Mouse (Mus musculus) erythroblast, embryonic 14.5 days (primary cell): ENCODE measurements around the gene Csk. TPM values are rescaled to one million over a fixed set of nuclear protein-coding genes. Genes with fewer than 3 reads are reported as not detected.

Experiments
- H3K27me3 ChIP-seq: 2 replicates; pipeline ENCODE4 v1.6.1; 2012; ENCODE audit warnings: inconsistent platforms; ENCODE audit not compliant: control insufficient read depth
- H3K36me3 ChIP-seq: 2 replicates; pipeline ENCODE4 v1.6.1; 2012; ENCODE audit warnings: mild to moderate bottlenecking, inconsistent platforms; ENCODE audit not compliant: control insufficient read depth
- H3K4me1 ChIP-seq: 2 replicates; pipeline ENCODE4 v1.6.1; 2012; ENCODE audit warnings: inconsistent platforms; ENCODE audit not compliant: control insufficient read depth
- H3K4me3 ChIP-seq: replicated peaks from 2 replicates; pipeline ENCODE3; 2012; ENCODE audit warnings: moderate library complexity, mild to moderate bottlenecking, inconsistent platforms
- H3K9me3 ChIP-seq: 2 replicates; pipeline ENCODE4 v1.6.1; 2012; ENCODE audit warnings: low read length, inconsistent platforms, mixed read lengths; ENCODE audit not compliant: control insufficient read depth
- GATA1 ChIP-seq: IDR thresholded peaks from 2 replicates; pipeline ENCODE4 v1.6.1; 2012; ENCODE audit warnings: low read length, inconsistent platforms, mixed read lengths
- TAL1 ChIP-seq: IDR thresholded peaks from 3 replicates; pipeline ENCODE4 v1.6.1; 2012; ENCODE audit warnings: low read length, inconsistent platforms, mixed read lengths
- polyA plus RNA-seq: library from polyadenylated mRNA; stranded (reverse); fragments of >175 nt; gene quantifications from 2 replicates; pipeline ENCODE4 v1.2.3, GENCODE M21; 2012

Csk gene
- polyA plus RNA-seq, 1 experiment: 6.1 TPM

DNA sequence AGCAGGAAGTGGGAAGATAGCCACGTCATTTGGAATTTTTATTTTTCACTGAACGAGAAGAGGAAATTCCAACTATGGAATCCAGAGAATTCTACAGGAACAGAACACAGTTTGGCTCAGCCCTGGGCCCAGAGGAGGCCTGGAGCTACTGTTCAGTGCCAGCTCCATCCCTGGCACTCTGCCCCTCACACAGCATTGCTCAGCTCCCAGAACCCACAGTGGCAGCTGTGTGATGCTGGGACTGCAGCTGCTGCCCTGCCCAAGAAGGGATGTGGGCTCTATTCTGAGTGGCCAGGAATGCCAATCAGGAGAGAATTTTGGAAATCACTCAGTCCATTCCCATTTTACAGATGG lies 52.1 kb downstream of the Csk start:
- no peak for TF ChIP-seq GATA1
- no peak for TF ChIP-seq TAL1
- Histone ChIP-seq H3K4me3 (no peak overlapping the region), H3K36me3 (no peaks in the 10 kb centered on the region), H3K9me3 (no peaks in the 10 kb centered on the region), H3K4me1 (peaks cover 13% of the 10 kb centered on the region), H3K27me3 (peaks cover 29% of the 10 kb centered on the region)

DNA sequence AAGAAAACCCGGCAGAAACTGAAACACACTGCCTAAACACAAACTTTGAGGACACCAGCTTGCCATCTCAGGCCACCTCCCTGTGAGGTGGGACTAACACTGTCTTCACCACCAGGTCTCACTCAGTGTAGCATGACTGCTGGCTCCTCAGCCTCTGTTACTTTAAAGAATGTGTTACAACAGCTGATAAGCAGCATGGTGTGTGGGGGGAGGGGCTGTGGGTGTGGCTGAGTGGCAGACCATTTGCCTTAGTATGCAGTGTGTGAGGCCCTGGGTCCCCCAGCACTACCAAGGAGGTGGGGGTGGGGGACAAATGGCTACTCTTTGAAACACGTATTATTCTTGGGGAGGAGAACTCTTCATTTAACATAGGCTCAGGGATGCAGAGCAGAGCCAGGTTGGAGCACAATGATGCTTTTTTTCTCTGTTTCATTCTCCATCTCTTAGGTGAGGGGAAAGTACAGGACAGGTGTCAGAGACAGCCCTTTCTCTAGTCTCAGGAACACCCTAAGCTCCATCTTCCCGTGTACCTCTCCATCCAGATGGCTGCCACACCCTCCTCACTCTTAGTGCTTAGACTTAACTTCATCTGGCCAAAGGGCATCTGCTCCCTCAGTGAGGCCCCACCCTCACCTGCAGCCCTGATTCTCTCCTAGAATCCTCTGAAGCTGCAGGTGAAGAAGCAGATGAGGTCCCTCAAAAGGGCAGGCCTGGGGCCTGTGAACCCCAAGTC lies 52.6 kb downstream of the Csk start:
- H3K36me3 ChIP-seq: no peaks in the 10 kb centered on the region
- peaks cover 24% of the 10 kb centered on the region for H3K27me3 ChIP-seq
- H3K9me3 ChIP-seq: no peaks in the 10 kb centered on the region
- TF ChIP-seq TAL1: no peak
- no peak for TF ChIP-seq GATA1
- peaks cover 13% of the 10 kb centered on the region for H3K4me1 ChIP-seq
- H3K4me3 ChIP-seq: no peak overlapping the region

GRCm38 (mm10) chr9:57598851-57599563 lies 54.4 kb downstream of the Csk start:
- peaks cover 10% of the 10 kb centered on the region for H3K27me3 ChIP-seq
- no peak for TF ChIP-seq TAL1
- TF ChIP-seq GATA1: no peak
- H3K4me1 ChIP-seq: peaks cover 14% of the 10 kb centered on the region
- H3K4me3 ChIP-seq: no peak overlapping the region
- peaks cover 2% of the 10 kb centered on the region for H3K36me3 ChIP-seq
- H3K9me3 ChIP-seq: no peaks in the 10 kb centered on the region

DNA sequence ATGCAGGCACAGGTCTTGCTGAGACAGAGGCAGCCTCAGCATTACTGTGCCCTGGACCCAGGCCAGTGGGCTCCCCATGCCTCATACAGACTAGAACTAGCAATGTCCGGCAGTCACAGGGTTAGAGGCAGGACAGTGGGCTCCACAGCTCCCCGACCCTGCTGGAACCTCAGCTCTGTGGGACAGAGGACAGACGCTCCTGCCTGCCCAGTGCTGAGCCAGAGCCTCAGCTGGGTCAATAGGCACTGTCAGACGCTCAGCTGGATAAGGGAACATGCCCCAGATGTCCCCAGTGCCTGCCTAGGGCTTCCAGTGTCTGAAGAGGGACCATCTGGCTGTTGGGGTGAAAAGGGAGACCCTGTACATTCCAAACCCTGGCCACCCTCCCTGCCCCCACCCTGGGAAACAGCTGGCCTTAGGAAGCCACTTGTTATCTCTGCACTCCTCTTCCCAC lies 55.5 kb downstream of the Csk start:
- H3K4me3 ChIP-seq: no peak overlapping the region
- no peaks in the 10 kb centered on the region for H3K9me3 ChIP-seq
- peaks cover 7% of the 10 kb centered on the region for H3K27me3 ChIP-seq
- peaks cover 20% of the 10 kb centered on the region for H3K4me1 ChIP-seq
- H3K36me3 ChIP-seq: peaks cover 12% of the 10 kb centered on the region
- TF ChIP-seq TAL1: no peak; the same call in 2 of the 3 replicates
- no peak for TF ChIP-seq GATA1

DNA sequence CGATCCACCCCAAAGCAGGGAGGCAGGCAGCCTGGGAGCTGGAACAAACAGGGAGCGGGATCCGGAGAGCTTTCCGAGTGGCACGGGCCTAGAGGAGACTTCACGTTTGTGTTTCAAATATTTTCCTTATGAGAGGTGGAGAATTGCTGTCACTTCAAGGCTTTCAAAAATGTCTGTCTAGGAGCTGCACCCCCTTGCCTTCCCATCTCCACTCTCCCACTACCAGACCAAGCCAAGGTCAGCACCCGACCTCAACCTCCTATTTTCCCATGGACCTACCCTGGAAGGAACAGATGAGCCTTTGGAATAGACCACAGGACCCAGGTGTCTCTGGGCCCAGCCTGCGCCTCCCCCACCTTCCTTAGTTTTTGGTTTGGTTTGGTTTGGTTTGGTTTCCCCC lies 56.2 kb downstream of the Csk start:
- TF ChIP-seq TAL1 (no peak), GATA1 (no peak)
- H3K36me3 ChIP-seq: peaks cover 14% of the 10 kb centered on the region
- H3K27me3 ChIP-seq: peaks cover 5% of the 10 kb centered on the region
- peaks cover 20% of the 10 kb centered on the region for H3K4me1 ChIP-seq
- no peaks in the 10 kb centered on the region for H3K9me3 ChIP-seq
- no peak overlapping the region for H3K4me3 ChIP-seq

- H3K4me1 ChIP-seq: peaks cover 20% of the 10 kb centered on the region
- no peaks in the 10 kb centered on the region; the same call in 1 of the 2 replicates for H3K27me3 ChIP-seq
- peaks cover 14% of the 10 kb centered on the region for H3K36me3 ChIP-seq
- H3K4me3 ChIP-seq: no peak overlapping the region
- H3K9me3 ChIP-seq: no peaks in the 10 kb centered on the region
- TF ChIP-seq GATA1: no peak
- TF ChIP-seq TAL1: no peak
Measured at GRCm38 (mm10) chr9:57594174-57594509, 59.3 kb downstream of the Csk start.

DNA sequence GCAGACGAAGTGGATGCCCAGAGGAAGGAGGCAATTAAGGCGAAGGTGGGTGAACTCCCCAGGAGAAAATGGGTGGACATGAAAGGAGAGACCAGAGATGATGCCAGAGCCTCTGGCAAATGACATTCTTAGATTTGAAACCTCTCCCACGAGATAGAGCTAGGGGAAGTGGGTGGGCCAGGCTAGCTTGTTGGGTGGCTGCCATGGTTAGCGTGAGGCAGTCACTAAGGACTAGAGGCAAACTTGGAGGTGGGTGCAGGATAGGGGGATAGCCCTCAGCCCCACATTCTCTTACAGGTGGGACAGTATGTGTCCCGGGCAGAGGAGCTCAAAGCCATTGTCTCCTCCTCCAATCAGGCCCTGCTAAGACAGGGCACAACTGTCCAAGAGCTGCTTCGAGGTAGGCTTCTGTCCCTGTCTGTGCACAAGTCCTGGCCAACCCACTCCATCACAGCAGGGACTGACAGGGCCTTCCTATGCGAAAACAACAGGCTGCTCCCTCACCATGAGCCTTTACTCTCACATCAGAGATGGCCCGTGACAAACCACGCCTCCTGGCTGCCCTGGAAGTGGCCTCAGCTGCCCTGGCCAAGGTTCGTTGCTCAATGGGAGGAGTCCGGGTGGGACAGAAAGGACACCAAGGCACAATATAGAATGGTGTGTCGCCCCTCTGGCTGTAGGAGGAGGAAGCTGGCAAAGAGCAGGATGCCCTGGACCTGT lies 59.8 kb downstream of the Csk start:
- Histone ChIP-seq H3K4me1 (peaks cover 25% of the 10 kb centered on the region), H3K27me3 (no peaks in the 10 kb centered on the region; the same call in 1 of the 2 replicates), H3K4me3 (no peak overlapping the region), H3K9me3 (no peaks in the 10 kb centered on the region), H3K36me3 (peaks cover 14% of the 10 kb centered on the region)
- TF ChIP-seq GATA1: no peak
- TF ChIP-seq TAL1: no peak

DNA sequence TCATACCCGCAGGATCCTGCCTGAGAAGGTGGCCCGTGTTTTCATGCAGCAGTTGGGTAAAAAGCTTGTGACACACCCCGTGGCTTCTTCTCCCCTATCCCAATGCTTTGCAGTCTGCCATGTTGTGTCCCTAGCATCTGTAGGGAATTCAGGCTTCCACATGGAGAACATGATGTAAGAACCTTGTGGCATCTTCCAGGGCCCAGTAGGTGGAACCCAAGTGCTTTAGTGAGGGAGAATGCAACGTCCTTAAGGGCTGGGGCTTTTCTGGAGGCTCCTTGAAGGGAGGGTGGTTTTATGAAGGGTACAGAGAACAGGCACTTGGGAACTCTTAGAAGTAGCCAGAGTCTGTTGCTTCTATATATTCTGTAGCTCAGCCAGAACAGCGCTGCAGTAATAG lies 62.7 kb downstream of the Csk start:
- Histone ChIP-seq H3K4me1 (peaks cover 28% of the 10 kb centered on the region), H3K36me3 (peaks cover 25% of the 10 kb centered on the region), H3K9me3 (no peaks in the 10 kb centered on the region), H3K27me3 (no peaks in the 10 kb centered on the region), H3K4me3 (no peak overlapping the region)
- no peak for TF ChIP-seq TAL1
- TF ChIP-seq GATA1: no peak
